Mouse (Mus musculus): ENCODE measurements around the gene Ccnc.

GRCm38 (mm10) chr4:21688703-21689200 is 38.7 kb upstream of the Ccnc start:
- TF ChIP-seq POLR2A (IDR thresholded peaks at IDR 0.05; ENCODE audit: borderline replicate concordance, low read depth, low read length) (no peak), CTCF (IDR thresholded peaks at IDR 0.05; ENCODE audit: low read depth, low read length) (no peak)

All from bone marrow macrophage, adult 2 months (primary cell).